Mouse (Mus musculus) adrenal gland, postnatal 10 days (tissue): ENCODE data around the gene Cd3d. TPM values are rescaled to one million over a fixed set of nuclear protein-coding genes. Genes with fewer than 3 reads are reported as not detected.

Experiments used
- total RNA-seq, 2 experiments: library from RNA; stranded (reverse); gene quantifications; 2 replicates each; pipeline ENCODE4 v1.2.3; 2021

Cd3d gene
- total RNA-seq, 2 experiments from 2014 or later, result 3.0 to 3.1 TPM

Other genes with a start within 250 kb of the Cd3d start
- 10 to 100 TPM; 54.5 to 63.9 TPM for gene Phldb1, start 246.6 kb upstream of the Cd3d start, total RNA-seq
- gene Arcn1, start 213.9 kb upstream of the Cd3d start, total RNA-seq, result 100 to 1,000 TPM; 138 to 150 TPM
- 10 to 100 TPM; 73.0 to 87.7 TPM for gene Ift46, start 213.9 kb upstream of the Cd3d start, total RNA-seq
- gene Tmem25, start 182.5 kb upstream of the Cd3d start, total RNA-seq, result 10 to 100 TPM in 1 of 2 experiments, 1 to 10 TPM in 1; 4.3 to 10.4 TPM
- gene Ttc36, start 178.7 kb upstream of the Cd3d start, total RNA-seq, result 10 to 100 TPM; 37.0 to 92.7 TPM
- gene Kmt2a, start 100.5 kb upstream of the Cd3d start, total RNA-seq, result 10 to 100 TPM; 21.4 to 34.8 TPM
- 100 to 1,000 TPM; 796 to 905 TPM for gene Atp5l, start 61.0 kb upstream of the Cd3d start, total RNA-seq
- 10 to 100 TPM; 77.5 to 91.0 TPM for gene Ube4a, start 16.2 kb upstream of the Cd3d start, total RNA-seq
- 1 to 10 TPM; 4.6 to 5.0 TPM for gene Cd3g, start 1.4 kb upstream of the Cd3d start, total RNA-seq
- 1 to 10 TPM; 6.7 to 7.3 TPM for gene Cd3e, start 27.8 kb downstream of the Cd3d start, total RNA-seq
- 10 to 100 TPM; 15.1 to 16.4 TPM for gene Mpzl2, start 58.0 kb downstream of the Cd3d start, total RNA-seq
- gene Mpzl3, start 73.4 kb downstream of the Cd3d start, total RNA-seq, result 1 to 10 TPM; 2.9 to 4.4 TPM
- 1 to 10 TPM in 1 of 2 experiments, under 1 TPM in 1; 0.70 to 1.8 TPM for gene Jaml, start 97.4 kb downstream of the Cd3d start, total RNA-seq
- 1 to 10 TPM; 6.7 to 7.5 TPM for gene Scn2b, start 136.0 kb downstream of the Cd3d start, total RNA-seq
- gene Scn4b, start 156.6 kb downstream of the Cd3d start, total RNA-seq, result 10 to 100 TPM in 1 of 2 experiments, 1 to 10 TPM in 1; 3.3 to 14.2 TPM
- not detected for gene BC049352, start 200.2 kb downstream of the Cd3d start, total RNA-seq
- gene Tmprss4, start 222.3 kb downstream of the Cd3d start, total RNA-seq, result not detected